Mouse (Mus musculus) ES-E14 (cell line): ENCODE results near the gene Efna1. TPM values are rescaled to one million over a fixed set of nuclear protein-coding genes. Genes with fewer than 3 reads are reported as not detected.

Experiments
- DNase-seq: peaks from one replicate; pipeline ENCODE4 v3.0.0-alpha.2; 2013; ENCODE audit warnings: low read depth, low spot score
- H3K27ac ChIP-seq: 2 replicates; pipeline ENCODE4 v1.5.1; 2012; ENCODE audit warnings: low read depth, mild to moderate bottlenecking, low read length, moderate library complexity, mixed read lengths; ENCODE audit not compliant: poor library complexity, insufficient read depth, severe bottlenecking
- H3K36me3 ChIP-seq: 2 replicates; pipeline ENCODE4 v1.6.1; 2012; ENCODE audit warnings: mild to moderate bottlenecking, low read length, moderate library complexity, mixed read lengths; ENCODE audit not compliant: control insufficient read depth, poor library complexity, insufficient read depth, severe bottlenecking
- H3K4me1 ChIP-seq, 2 experiments: fragments of 150-350 bp in 1 of 2; sonication (generic) in 1 of 2; 2 replicates each; pipeline ENCODE4 v1.6.1; 2012; ENCODE audit warnings: low read length in 2 of 2, mild to moderate bottlenecking in 1 of 2, mixed read lengths in 1 of 2; ENCODE audit not compliant: control insufficient read depth in 2 of 2, insufficient read depth in 2 of 2, poor library complexity in 1 of 2
- H3K4me3 ChIP-seq, 2 experiments: fragments of 150-350 bp in 1 of 2; sonication (generic) in 1 of 2; 2 replicates each; pipeline ENCODE4 v1.5.1; 2012; ENCODE audit warnings: low read length in 2 of 2, low read depth in 1 of 2, mild to moderate bottlenecking in 1 of 2, mixed read lengths in 1 of 2; ENCODE audit not compliant: insufficient read depth in 1 of 2, poor library complexity in 1 of 2, severe bottlenecking in 1 of 2
- H3K9ac ChIP-seq: 2 replicates; pipeline ENCODE4 v1.6.1; 2012; ENCODE audit warnings: low read depth, mild to moderate bottlenecking, low read length, mixed read lengths; ENCODE audit not compliant: poor library complexity, insufficient read depth, severe bottlenecking
- H3K9me3 ChIP-seq: fragments of 150-350 bp; sonication (generic); 2 replicates; pipeline ENCODE4 v1.6.1; 2012; ENCODE audit warnings: low read depth, mild to moderate bottlenecking, low read length; ENCODE audit not compliant: control insufficient read depth, insufficient read depth
- CHD2 ChIP-seq: IDR thresholded peaks from 2 replicates; pipeline ENCODE4 v1.6.1; 2014; ENCODE audit warnings: mild to moderate bottlenecking, low read depth, low read length, inconsistent platforms
- HCFC1 ChIP-seq: IDR thresholded peaks from 2 replicates; pipeline ENCODE4 v1.6.1; 2012; ENCODE audit warnings: low read length, inconsistent platforms, borderline replicate concordance; ENCODE audit not compliant: insufficient read depth
- MAFK ChIP-seq: IDR thresholded peaks from 2 replicates; pipeline ENCODE4 v1.6.1; 2014; ENCODE audit warnings: mild to moderate bottlenecking, low read depth, low read length, inconsistent platforms; ENCODE audit not compliant: insufficient read depth
- ZC3H11A ChIP-seq: IDR thresholded peaks from 2 replicates; pipeline ENCODE4 v1.6.1; 2012; ENCODE audit warnings: low read depth, mild to moderate bottlenecking, inconsistent platforms, low read length, borderline replicate concordance
- ZNF384 ChIP-seq: IDR thresholded peaks from 2 replicates; pipeline ENCODE4 v1.6.1; 2012; ENCODE audit warnings: low read depth, low read length, inconsistent platforms
- in situ Hi-C, 2 experiments: fragments of 600-800 bp; cut with MboI; formaldehyde crosslinking; loops; one replicate each; pipeline ENCODE4 v1.15.1; 2025; ENCODE audit warnings: low sequenced_read_pairs in 2 of 2, inconsistent platforms in 1 of 2; ENCODE audit not compliant: unreplicated experiment in 2 of 2
- total RNA-seq: library from RNA; depleted of rRNA; stranded (reverse); fragments of 300-350 nt; gene quantifications from 2 replicates; pipeline ENCODE4 v1.2.3, GENCODE M21; 2012

Efna1 gene
- total RNA-seq, 1 experiment = 2.1 TPM

DNA sequence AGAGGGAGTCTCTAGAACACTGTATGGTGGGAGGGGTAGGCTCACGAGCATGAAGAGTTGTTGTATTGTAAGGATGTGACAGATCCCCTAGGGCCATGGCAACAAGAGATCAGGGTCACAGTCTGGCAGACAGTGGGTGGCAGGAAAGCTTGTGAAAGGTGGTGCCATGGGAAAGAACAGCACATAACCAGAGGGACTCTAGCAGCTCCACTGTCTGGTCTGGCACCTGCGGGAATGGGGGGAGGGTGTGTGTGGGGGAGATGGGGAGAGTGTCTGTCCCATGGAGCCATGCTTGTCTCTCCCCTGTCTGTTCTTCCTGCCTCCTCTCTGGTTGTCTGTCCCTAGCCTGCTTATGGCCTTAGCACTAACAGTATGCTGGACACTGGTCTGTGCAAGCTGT lies 4.6 kb upstream of the Efna1 start:
- TF ChIP-seq ZC3H11A = no peak
- TF ChIP-seq HCFC1 = no peak
- no peak for TF ChIP-seq MAFK
- no peak for TF ChIP-seq CHD2
- TF ChIP-seq ZNF384 = no peak
- H3K9me3 ChIP-seq = no peaks in the 10 kb centered on the region
- H3K4me3 ChIP-seq = peak overlapping the region in 1 of 2 experiments; percentile 35; a peak in 1 of 4 replicates
- no peak for DNase-seq
- H3K27ac ChIP-seq = 0 out of 2 replicates have a peak overlapping the region, but pooled peaks have one; percentile 17
- in situ Hi-C loops = no loop called here
- no peak overlapping the region for H3K9ac ChIP-seq
- H3K4me1 ChIP-seq = peaks cover 0 to 19% of the 10 kb centered on the region in 2 experiments; a peak in 3 of 4 replicates
- no peaks in the 10 kb centered on the region for H3K36me3 ChIP-seq

DNA sequence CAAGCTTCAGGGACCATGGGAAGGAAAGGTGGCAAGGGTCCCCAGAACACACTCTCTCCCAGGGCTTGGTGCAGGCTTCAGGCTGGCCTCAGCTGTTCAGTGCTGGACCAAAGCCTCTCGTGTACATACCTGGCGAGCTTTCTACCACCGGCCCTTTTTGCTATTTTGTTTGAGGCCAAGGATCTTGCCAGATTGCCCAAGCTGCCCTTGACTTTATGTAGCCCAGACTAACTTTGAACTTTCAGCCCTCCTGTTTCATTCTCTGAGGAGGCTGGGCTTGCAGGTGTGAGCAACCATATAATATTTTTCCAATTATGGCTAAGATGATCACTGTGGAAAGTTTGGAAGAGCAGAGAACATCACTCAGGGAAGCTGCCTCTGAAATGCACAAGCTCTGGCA lies 3.3 kb upstream of the Efna1 start:
- H3K4me3 ChIP-seq = no peak overlapping the region
- TF ChIP-seq ZNF384 (no peak), CHD2 (no peak), ZC3H11A (no peak), MAFK (no peak), HCFC1 (no peak)
- H3K9me3 ChIP-seq = no peaks in the 10 kb centered on the region
- H3K36me3 ChIP-seq = no peaks in the 10 kb centered on the region
- DNase-seq = no peak
- peaks cover 0 to 24% of the 10 kb centered on the region in 2 experiments; a peak in 3 of 4 replicates for H3K4me1 ChIP-seq
- in situ Hi-C loops = no loop called here
- no peak overlapping the region for H3K27ac ChIP-seq
- H3K9ac ChIP-seq = no peak overlapping the region

DNA sequence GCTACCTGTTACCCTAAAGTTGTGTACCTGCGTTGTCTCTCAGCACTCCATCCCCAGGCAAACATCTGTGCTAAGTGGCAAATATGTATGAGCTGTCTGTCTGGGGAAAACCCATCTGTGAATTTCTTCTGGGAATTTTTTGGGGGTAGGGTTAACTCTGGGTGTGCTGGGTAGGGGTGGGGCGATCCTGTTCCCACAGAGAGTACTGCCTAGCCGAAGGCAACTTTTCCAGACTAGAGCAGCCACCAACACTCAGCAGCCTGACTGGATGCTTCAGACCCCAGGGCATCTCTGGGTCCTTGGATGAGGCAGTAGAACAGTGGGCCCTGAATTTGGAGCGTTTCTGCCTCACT lies 1.3 kb upstream of the Efna1 start:
- no peaks in the 10 kb centered on the region for H3K36me3 ChIP-seq
- no peak for TF ChIP-seq ZC3H11A
- TF ChIP-seq ZNF384 = no peak
- H3K9me3 ChIP-seq = no peaks in the 10 kb centered on the region
- in situ Hi-C loops = no loop called here
- H3K4me1 ChIP-seq = peaks cover 0 to 25% of the 10 kb centered on the region in 2 experiments; a peak in 3 of 4 replicates
- H3K4me3 ChIP-seq = no peak overlapping the region
- no peak overlapping the region for H3K9ac ChIP-seq
- no peak for DNase-seq
- H3K27ac ChIP-seq = no peak overlapping the region

DNA sequence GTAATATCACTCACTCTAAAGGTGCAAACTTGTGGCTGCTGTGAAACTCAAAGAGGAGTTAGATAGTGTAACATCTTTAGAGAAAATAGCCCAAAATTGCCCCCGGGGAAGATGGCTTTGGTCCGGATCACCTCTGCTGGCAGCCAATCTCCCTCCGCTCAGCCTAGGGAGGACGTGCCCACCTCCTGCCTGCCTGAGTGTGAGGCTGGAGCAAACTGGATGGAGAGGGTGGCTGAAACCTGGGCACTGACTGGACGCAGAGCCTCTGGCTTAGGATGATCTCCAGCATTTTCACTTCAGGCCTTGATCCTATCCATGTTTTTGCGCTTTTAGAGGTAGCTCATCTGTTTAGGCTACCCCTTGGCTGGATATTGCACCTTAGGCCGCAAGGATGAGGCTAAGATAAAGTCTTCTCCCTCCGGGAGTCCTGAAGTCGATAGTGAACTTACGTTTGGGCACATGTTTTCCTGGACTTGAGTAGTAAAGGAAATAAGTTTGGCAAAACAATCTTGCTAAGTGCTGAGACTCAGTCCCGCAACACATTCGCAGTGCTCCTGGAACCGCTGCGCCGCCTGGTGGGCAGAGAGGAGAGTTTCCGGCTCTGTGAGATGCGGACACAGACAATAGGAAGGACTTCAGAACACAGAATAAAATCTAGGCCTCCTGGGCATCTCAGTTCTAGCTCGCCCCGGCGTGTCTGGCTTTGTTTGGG lies 793 bp upstream of the Efna1 start:
- peak; percentile 88 for DNase-seq
- in situ Hi-C loops = no loop called here

More for the DNA sequence above, 793 bp upstream of the Efna1 start:
- Histone ChIP-seq H3K27ac (no peak overlapping the region), H3K9ac (no peak overlapping the region; the same call in 1 of the 2 replicates), H3K4me3 (peak overlapping the region; percentile 59 to 74; a peak in 2 of 4 replicates), H3K4me1 (peaks cover 0 to 23% of the 10 kb centered on the region in 2 experiments; a peak in 3 of 4 replicates), H3K36me3 (no peaks in the 10 kb centered on the region), H3K9me3 (no peaks in the 10 kb centered on the region)
- no peak; the same call in 1 of the 2 replicates for TF ChIP-seq ZC3H11A
- no peak for TF ChIP-seq HCFC1
- TF ChIP-seq MAFK = no peak
- no peak for TF ChIP-seq ZNF384
- TF ChIP-seq CHD2 = no peak
